Mouse (Mus musculus): ENCODE results near the gene Ubxn2a. TPM values are rescaled to one million over a fixed set of nuclear protein-coding genes. Genes with fewer than 3 reads are reported as not detected.
A peak's percentile ranks its signal among the peaks of the same experiment; 100 is the strongest.

The Ubxn2a gene
- 50.3 and 69.4 TPM in 2 replicates for polyA plus RNA-seq (2011; ENCODE audit: insufficient read depth, insufficient read length, low read depth, missing spikeins)

GRCm38 (mm10) chr12:4906951-4907906 lies at the start of gene Ubxn2a:
Gene Ubxn2a, minus strand, starts transcription at chr12:4907705.
- H3K9me3 ChIP-seq (replicated peaks; ENCODE audit: control insufficient read depth, insufficient read depth, low read length, poor library complexity, severe bottlenecking): no peaks in the 10 kb centered on the region
- H3K27ac ChIP-seq (ENCODE audit: insufficient read depth, low read length): peak within 1 kb of the TSS; percentile 98
- no peaks in the 10 kb centered on the region for H3K27me3 ChIP-seq (ENCODE audit: control insufficient read depth, insufficient read depth, low read length, poor library complexity, severe bottlenecking)
- H3K4me1 ChIP-seq (ENCODE audit: control insufficient read depth, insufficient read depth, low read length): peaks cover 1% of the 10 kb centered on the region
- peak; percentile 87 for TF ChIP-seq POLR2A (IDR thresholded peaks at IDR 0.05; ENCODE audit: insufficient read depth, low read length)
- TF ChIP-seq EP300 (IDR thresholded peaks at IDR 0.05; ENCODE audit: insufficient read depth, low read depth, low read length): no peak
- peak within 1 kb of the TSS; percentile 88 for H3K4me3 ChIP-seq (ENCODE audit: low read depth, low read length)
- peaks cover 8% of the 10 kb centered on the region for H3K36me3 ChIP-seq (ENCODE audit: control insufficient read depth, insufficient read depth, low read length, poor library complexity, severe bottlenecking)
- H3K9ac ChIP-seq (ENCODE audit: low read depth, poor library complexity, severe bottlenecking): peak within 1 kb of the TSS; percentile 93

GRCm38 (mm10) chr12:4953156-4953555 lies 45.7 kb upstream of the Ubxn2a start:
- Histone ChIP-seq H3K9me3 (replicated peaks; ENCODE audit: control insufficient read depth, insufficient read depth, low read length, poor library complexity, severe bottlenecking) (no peaks in the 10 kb centered on the region), H3K27ac (ENCODE audit: insufficient read depth, low read length) (no peak overlapping the region), H3K4me3 (ENCODE audit: low read depth, low read length) (no peak overlapping the region), H3K4me1 (ENCODE audit: control insufficient read depth, insufficient read depth, low read length) (no peaks in the 10 kb centered on the region), H3K9ac (ENCODE audit: low read depth, poor library complexity, severe bottlenecking) (no peak overlapping the region), H3K36me3 (ENCODE audit: control insufficient read depth, insufficient read depth, low read length, poor library complexity, severe bottlenecking) (peaks cover 6% of the 10 kb centered on the region), H3K27me3 (ENCODE audit: control insufficient read depth, insufficient read depth, low read length, poor library complexity, severe bottlenecking) (no peaks in the 10 kb centered on the region)
- no peak for TF ChIP-seq EP300 (IDR thresholded peaks at IDR 0.05; ENCODE audit: insufficient read depth, low read depth, low read length)

- Histone ChIP-seq H3K4me1 (ENCODE audit: control insufficient read depth, insufficient read depth, low read length) (no peaks in the 10 kb centered on the region), H3K9ac (ENCODE audit: low read depth, poor library complexity, severe bottlenecking) (no peak overlapping the region), H3K27ac (ENCODE audit: insufficient read depth, low read length) (no peak overlapping the region), H3K9me3 (replicated peaks; ENCODE audit: control insufficient read depth, insufficient read depth, low read length, poor library complexity, severe bottlenecking) (no peaks in the 10 kb centered on the region), H3K27me3 (ENCODE audit: control insufficient read depth, insufficient read depth, low read length, poor library complexity, severe bottlenecking) (no peaks in the 10 kb centered on the region), H3K4me3 (ENCODE audit: low read depth, low read length) (no peak overlapping the region), H3K36me3 (ENCODE audit: control insufficient read depth, insufficient read depth, low read length, poor library complexity, severe bottlenecking) (peaks cover 6% of the 10 kb centered on the region)
- TF ChIP-seq POLR2A (IDR thresholded peaks at IDR 0.05; ENCODE audit: insufficient read depth, low read length) (no peak), CTCF (IDR thresholded peaks at IDR 0.05; ENCODE audit: low read depth, low read length) (no peak), EP300 (IDR thresholded peaks at IDR 0.05; ENCODE audit: insufficient read depth, low read depth, low read length) (no peak)
Observed at GRCm38 (mm10) chr12:4952272-4952671, 44.8 kb upstream of the Ubxn2a start.

- H3K36me3 ChIP-seq (ENCODE audit: control insufficient read depth, insufficient read depth, low read length, poor library complexity, severe bottlenecking): no peaks in the 10 kb centered on the region
- H3K9ac ChIP-seq (ENCODE audit: low read depth, poor library complexity, severe bottlenecking): no peak overlapping the region
- TF ChIP-seq EP300 (IDR thresholded peaks at IDR 0.05; ENCODE audit: insufficient read depth, low read depth, low read length): no peak
- no peaks in the 10 kb centered on the region for H3K9me3 ChIP-seq (replicated peaks; ENCODE audit: control insufficient read depth, insufficient read depth, low read length, poor library complexity, severe bottlenecking)
- no peak overlapping the region for H3K27ac ChIP-seq (ENCODE audit: insufficient read depth, low read length)
- no peak overlapping the region for H3K4me3 ChIP-seq (ENCODE audit: low read depth, low read length)
- H3K27me3 ChIP-seq (ENCODE audit: control insufficient read depth, insufficient read depth, low read length, poor library complexity, severe bottlenecking): no peaks in the 10 kb centered on the region
- H3K4me1 ChIP-seq (ENCODE audit: control insufficient read depth, insufficient read depth, low read length): no peaks in the 10 kb centered on the region
Observed at GRCm38 (mm10) chr12:4930820-4931548, 23.5 kb upstream of the Ubxn2a start.

GRCm38 (mm10) chr12:4928197-4928596 lies 20.7 kb upstream of the Ubxn2a start:
- TF ChIP-seq CTCF (IDR thresholded peaks at IDR 0.05; ENCODE audit: low read depth, low read length): no peak
- no peak for TF ChIP-seq POLR2A (IDR thresholded peaks at IDR 0.05; ENCODE audit: insufficient read depth, low read length)
- no peak for TF ChIP-seq EP300 (IDR thresholded peaks at IDR 0.05; ENCODE audit: insufficient read depth, low read depth, low read length)
- Histone ChIP-seq H3K27ac (ENCODE audit: insufficient read depth, low read length) (no peak overlapping the region), H3K9ac (ENCODE audit: low read depth, poor library complexity, severe bottlenecking) (no peak overlapping the region), H3K36me3 (ENCODE audit: control insufficient read depth, insufficient read depth, low read length, poor library complexity, severe bottlenecking) (no peaks in the 10 kb centered on the region), H3K27me3 (ENCODE audit: control insufficient read depth, insufficient read depth, low read length, poor library complexity, severe bottlenecking) (no peaks in the 10 kb centered on the region), H3K4me3 (ENCODE audit: low read depth, low read length) (no peak overlapping the region), H3K9me3 (replicated peaks; ENCODE audit: control insufficient read depth, insufficient read depth, low read length, poor library complexity, severe bottlenecking) (no peaks in the 10 kb centered on the region), H3K4me1 (ENCODE audit: control insufficient read depth, insufficient read depth, low read length) (no peaks in the 10 kb centered on the region)
